Mouse (Mus musculus) mouse embryonic stem cell (cell line): ENCODE measurements around the gene Tox4.

ENCODE experiments used
- in situ Hi-C, 2 experiments: fragments of 300-500 bp; cut with MboI; formaldehyde crosslinking; loops; 1 replicate in 1 of 2; 3 replicates in 1 of 2; pipeline ENCODE4 v1.14.3; 2019 to 2020; ENCODE audit warnings: low sequenced_read_pairs in 2 of 2, low pct_unique_long_range_greater_than_20kb in 1 of 2, mixed read lengths in 1 of 2; ENCODE audit not compliant: unreplicated experiment in 1 of 2

Tox4 gene

DNA sequence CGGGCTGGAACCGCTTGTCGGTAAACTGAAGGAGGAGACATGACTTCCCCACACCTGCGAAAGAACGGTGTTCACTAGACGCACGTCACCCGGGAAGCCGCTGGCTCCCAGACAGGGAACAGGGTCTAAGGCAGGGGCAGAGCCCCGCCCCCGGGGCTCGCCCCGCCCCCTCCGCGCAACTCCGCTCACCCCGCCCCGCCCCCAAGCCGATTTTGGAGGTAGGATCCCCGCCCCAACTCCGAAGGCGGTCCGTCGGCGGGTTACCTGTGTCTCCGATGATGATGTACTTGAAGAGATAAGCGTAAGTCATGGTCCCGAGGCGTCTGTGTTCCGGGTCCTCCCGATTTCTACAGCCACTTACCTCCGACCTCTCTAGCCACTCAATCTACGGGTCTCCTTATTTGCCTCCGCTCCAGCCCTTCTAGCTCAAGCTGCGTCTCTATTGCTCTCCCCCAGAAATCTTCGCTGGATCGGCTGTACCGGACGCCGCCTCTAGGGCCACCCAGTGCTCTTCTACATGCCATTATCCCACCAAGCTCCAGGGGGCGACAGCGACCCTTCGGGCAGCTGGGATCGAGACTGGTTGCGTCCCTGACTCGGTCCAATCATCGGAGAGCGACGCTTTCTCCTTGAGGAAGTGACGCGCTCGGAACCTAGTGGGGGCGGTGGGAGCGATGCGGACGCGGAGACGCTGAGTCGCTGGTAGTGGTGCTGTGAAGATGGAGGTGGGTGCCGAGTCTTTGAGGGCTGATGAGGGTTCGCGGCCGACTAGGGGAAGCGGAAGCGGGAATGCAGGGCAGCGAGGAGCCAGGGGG lies at the start of gene Tox4, which contains the start of gene Rab2b:
TSS of gene Tox4 (plus strand) at position 215 of the 815 bp plus-strand sequence.
TSS of gene Rab2b (minus strand) at position 614 of the 815 bp plus-strand sequence.
- in situ Hi-C loops: no loop called here

DNA sequence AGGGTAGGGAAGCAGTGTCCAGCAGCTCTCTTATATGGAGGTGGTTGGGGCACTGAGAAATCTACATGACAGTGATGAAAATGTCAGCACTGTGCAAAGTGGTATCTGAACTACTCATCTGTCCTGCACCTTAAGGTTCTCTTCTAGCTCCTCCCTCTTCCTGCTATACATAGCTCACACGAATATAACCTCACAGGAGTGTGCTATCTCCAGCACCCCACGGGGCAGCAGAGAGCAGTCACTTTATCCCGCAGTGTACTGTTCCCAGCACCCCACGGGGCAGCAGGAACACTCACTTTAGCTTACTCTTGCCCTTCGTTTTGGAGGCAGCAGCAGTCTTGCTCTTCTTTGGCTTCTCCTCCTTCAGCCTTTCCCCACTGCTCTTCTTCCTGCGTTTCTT lies 46.7 kb upstream of the Tox4 start:
- in situ Hi-C loops: no loop called here

GRCm38 (mm10) chr14:52235165-52235564 lies 43.8 kb upstream of the Tox4 start:
- in situ Hi-C loops: no loop called here

DNA sequence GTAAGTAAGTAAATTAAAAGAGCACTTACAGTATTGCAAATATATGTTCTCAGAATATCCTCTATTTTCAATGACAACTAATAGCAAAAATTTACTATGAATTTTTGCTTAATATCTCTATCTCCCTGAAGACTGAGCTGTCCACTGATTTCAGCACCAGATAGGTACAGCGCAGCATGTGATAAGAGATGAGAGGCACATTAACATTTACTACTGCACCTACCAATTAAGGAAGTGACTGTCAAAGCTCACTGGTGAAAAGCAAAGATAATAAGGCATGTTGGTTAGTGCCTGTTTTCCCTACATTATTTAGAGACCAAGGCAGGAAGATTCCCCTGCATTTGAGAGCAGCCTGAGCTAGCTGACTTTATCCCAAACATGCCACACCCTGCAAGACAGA lies 42.7 kb upstream of the Tox4 start:
- in situ Hi-C loops: no loop called here

DNA sequence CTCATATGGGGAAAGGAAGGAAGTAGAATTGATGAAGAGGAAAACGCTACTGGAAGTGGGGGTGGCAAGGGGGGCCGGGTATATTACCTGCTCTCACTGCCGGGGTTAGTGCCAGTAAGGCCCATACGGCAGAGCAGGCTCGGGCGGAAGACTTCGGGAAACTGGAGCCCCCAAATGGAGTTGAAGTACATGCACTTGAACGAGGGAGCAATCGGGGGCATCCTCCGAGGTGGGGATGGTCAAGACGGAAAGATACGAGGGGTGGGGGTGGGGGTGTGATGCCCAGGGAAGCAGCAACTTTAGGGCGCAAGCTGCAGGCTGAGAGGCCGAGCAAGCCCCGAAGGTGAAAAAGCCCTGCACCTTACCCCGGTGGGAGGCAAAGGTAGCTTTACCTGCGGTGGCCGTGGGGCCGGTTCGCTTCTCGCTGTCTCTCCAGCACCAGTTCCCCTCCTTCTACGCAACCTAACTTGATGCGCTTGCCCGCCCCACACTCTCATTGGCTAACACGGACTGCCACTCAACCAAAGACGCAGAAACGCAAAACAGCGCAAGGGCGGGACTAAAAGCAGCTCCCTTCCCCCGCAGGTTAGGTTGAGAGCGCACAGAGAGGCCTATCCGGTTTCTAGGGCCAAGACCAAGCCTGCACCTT lies 34.8 kb upstream of the Tox4 start:
- in situ Hi-C loops: no loop called here

DNA sequence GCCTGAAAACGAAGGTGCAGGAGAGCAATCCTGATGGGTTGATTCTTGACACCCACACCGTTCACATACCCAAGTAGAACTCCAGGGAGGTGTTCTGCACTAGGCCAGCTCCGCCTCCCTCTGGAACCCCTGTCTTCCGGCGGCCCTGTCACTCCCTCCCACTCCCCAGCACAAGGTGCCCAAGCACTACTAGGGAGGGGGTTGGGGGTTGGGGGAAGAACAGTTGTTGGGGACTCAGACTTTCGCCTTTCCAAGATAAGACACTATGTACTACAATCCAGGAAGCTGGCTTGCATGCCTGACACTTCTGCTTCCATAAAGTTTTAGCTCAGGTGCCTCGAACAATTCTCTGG lies 34.3 kb upstream of the Tox4 start:
- in situ Hi-C loops: no loop called here

DNA sequence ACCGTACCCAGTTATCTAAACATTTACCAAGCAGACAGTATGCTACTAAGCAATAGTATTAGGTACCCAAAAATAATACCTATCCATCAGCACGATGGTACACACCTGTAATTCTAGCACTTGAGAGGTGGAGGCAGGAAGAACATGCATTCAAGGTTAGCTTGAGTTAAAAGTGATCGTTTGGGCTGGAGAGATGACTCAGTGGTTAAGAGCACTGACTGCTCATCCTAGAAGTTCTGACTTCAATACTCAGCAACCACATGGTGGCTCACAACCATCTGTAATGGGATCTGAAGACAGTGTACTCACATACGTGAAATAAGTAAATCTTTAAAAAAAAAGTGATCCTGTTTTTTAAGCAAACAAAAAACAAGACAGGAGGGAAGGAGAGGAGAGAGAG lies 32.8 kb upstream of the Tox4 start:
- in situ Hi-C loops: no loop called here

- in situ Hi-C loops: no loop called here
These were observed 22.4 kb upstream of the Tox4 start for GRCm38 (mm10) chr14:52256311-52257175.

- in situ Hi-C loops: no loop called here
These were observed 21.3 kb upstream of the Tox4 start, which contains the start of gene Chd8 for GRCm38 (mm10) chr14:52257484-52258213. Gene Chd8, minus strand, starts transcription at chr14:52257780.

DNA sequence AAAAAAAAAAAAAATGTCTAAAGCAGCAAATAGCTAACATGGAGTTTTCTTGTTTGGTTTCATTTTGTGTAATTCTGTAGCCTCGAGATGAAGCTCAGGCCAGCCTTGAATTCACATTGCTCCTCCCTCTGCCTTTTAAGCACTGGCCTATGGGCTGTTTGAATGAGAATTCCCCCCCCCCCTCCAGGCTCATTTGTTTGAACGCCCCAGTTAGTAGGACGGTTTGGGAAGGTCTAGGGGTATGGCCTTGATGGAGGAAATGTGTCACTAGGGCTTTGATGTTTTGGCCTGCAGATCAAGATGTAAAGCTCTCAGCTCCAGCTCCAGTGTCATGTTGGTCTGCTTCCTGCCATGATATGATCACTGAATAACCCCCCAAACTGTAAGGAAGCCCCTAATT lies 6.2 kb upstream of the Tox4 start:
- in situ Hi-C loops: no loop called here

- in situ Hi-C loops: no loop called here
These were observed 1.7 kb upstream of the Tox4 start for GRCm38 (mm10) chr14:52277210-52277609.

GRCm38 (mm10) chr14:52279747-52280120 lies 788 bp downstream of the Tox4 start:
- in situ Hi-C loops: no loop called here

GRCm38 (mm10) chr14:52283629-52284028 lies 4.7 kb downstream of the Tox4 start:
- in situ Hi-C loops: no loop called here

- in situ Hi-C loops: no loop called here
These were observed 5.2 kb downstream of the Tox4 start for GRCm38 (mm10) chr14:52284191-52284590.

DNA sequence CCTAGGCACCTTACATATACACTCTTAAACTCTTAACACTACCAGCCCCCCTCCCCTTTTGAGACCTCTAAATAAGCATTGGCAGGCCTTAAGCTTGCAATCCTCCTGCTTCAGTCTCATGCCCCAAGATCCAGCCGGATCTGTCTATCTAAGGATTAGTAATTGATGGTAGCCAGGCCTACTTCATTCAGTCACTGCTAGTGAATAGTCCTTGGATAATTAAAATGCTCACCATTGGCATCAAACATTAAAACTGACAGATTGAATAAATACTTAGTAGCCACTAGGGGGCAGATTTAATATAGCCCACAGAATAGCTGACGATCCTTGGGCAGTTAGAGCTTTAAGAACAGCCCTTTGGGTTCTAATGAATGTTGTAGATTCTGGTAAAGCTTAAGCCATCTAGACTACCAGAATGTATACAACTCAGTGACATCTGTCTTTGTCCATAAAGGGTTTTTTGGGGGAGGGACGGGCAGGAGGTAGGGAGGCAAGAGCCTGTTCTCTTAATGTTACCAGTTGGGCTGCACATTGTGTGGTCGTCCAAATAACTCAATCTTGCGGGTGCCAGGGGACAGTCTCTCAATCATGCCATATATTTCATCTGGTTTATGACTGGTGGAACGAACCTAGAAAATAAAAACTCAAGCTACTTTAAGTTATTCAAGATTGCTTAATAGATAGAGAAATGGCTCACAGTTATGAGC lies 16.8 kb downstream of the Tox4 start:
- in situ Hi-C loops: no loop called here

DNA sequence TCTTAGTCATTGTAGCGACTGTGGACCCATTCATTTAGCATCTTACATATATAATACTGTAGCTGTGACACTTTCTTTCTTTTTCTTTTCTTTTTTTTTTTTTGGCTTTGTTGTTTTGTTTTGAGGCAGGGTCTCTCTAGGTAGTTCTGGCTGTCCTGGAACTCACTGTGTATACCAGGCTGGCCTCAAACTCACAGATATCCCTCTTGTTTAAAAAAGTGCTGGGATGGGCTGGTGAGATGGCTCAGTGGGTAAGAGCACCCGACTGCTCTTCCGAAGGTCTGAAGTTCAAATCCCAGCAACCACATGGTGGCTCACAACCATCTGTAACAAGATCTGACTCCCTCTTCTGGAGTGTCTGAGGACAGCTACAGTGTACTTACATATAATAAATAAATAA lies 24.6 kb downstream of the Tox4 start:
- in situ Hi-C loops: loop anchor here in 1 of 2 experiments (25.0 kb wide), 1 partner anchor 391 kb away; the partner anchor contains the start of genes Ndrg2, Rnase13 and Tppp2

DNA sequence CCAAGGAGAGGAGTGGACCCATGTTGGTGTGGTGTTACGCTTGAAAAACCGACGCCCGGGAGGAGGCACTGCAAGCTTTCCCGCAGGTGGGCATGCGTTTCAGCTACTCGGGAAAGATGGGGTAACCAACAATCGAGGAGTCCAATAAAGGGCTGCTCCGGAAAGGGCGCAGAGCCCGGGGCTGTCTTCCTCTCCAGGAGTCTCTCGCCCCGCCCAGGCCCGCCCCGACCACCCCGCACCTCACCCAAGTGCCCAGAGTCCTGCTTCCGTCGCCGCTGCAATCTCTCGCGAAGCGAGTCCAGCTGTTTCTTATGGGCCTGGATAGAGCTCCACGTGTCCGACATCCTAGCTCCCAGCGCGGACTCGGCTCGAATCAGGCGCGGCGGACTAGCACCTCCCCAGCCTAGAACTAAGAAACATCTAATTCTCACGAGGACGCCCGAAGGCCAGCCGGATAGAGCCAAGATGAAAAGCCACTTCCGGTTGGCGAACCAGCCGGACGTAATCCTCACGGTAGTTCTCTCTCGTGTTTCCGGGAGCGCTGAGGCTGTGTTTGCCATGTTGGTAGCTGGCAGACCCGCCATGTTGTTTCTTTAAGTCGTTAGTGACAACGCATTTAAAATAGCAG lies 25.8 kb downstream of the Tox4 start, which contains the start of gene Mettl3:
TSS of gene Mettl3 (minus strand) at position 485 of the 628 bp plus-strand sequence.
- in situ Hi-C loops: loop anchor here in 1 of 2 experiments (25.0 kb wide), 1 partner anchor 392 kb away; the partner anchor contains the start of genes Ndrg2, Rnase13 and Tppp2
